Mouse (Mus musculus): ENCODE data around the gene Apc2.
"Not testable (repeated sequence)": the region's sequence is repeated elsewhere in the genome, so short reads cannot be mapped to it uniquely, and the experiment has no call there.

Apc2 gene

GRCm38 (mm10) chr10:80295618-80296425, at the start of gene Apc2:
Apc2 (plus strand) TSS chr10:80295977.
- peak; percentile 69 for DNase-seq (ENCODE audit: low spot score)

- no peak for DNase-seq (ENCODE audit: low spot score)
Measured at GRCm38 (mm10) chr10:80247849-80248248, 47.9 kb upstream of the Apc2 start.

GRCm38 (mm10) chr10:80248437-80248836, 47.3 kb upstream of the Apc2 start:
- not testable (repeated sequence) for DNase-seq (ENCODE audit: low spot score)

GRCm38 (mm10) chr10:80248971-80249640, 46.7 kb upstream of the Apc2 start, which contains the start of gene Ndufs7:
Ndufs7 (plus strand) TSS chr10:80249121.
- DNase-seq (ENCODE audit: low spot score) = peak; percentile 98

- no peak for DNase-seq (ENCODE audit: low spot score)
Measured at GRCm38 (mm10) chr10:80250059-80250458, 45.7 kb upstream of the Apc2 start.

GRCm38 (mm10) chr10:80250573-80250972, 45.2 kb upstream of the Apc2 start:
- no peak for DNase-seq (ENCODE audit: low spot score)

GRCm38 (mm10) chr10:80252011-80252410, 43.8 kb upstream of the Apc2 start:
- DNase-seq (ENCODE audit: low spot score) = no peak

- DNase-seq (ENCODE audit: low spot score) = no peak
Measured at GRCm38 (mm10) chr10:80252493-80253274, 43.1 kb upstream of the Apc2 start.

GRCm38 (mm10) chr10:80253551-80253950, 42.2 kb upstream of the Apc2 start:
- no peak for DNase-seq (ENCODE audit: low spot score)

GRCm38 (mm10) chr10:80254331-80255297, 41.2 kb upstream of the Apc2 start:
- no peak for DNase-seq (ENCODE audit: low spot score)

GRCm38 (mm10) chr10:80255881-80256535, 39.8 kb upstream of the Apc2 start:
- DNase-seq (ENCODE audit: low spot score) = no peak

- DNase-seq (ENCODE audit: low spot score) = no peak
Measured at GRCm38 (mm10) chr10:80257936-80258335, 37.8 kb upstream of the Apc2 start.

GRCm38 (mm10) chr10:80258752-80259462, 36.9 kb upstream of the Apc2 start:
- no peak for DNase-seq (ENCODE audit: low spot score)

- DNase-seq (ENCODE audit: low spot score) = no peak
Measured at GRCm38 (mm10) chr10:80259463-80259805, 36.3 kb upstream of the Apc2 start.

- DNase-seq (ENCODE audit: low spot score) = no peak
Measured at GRCm38 (mm10) chr10:80259861-80260641, 35.7 kb upstream of the Apc2 start.

- DNase-seq (ENCODE audit: low spot score) = peak; percentile 74
Measured at GRCm38 (mm10) chr10:80260642-80261584, 34.9 kb upstream of the Apc2 start, which contains the start of the genes Gamt and Dazap1. Gamt (minus strand) TSS chr10:80261012. Dazap1 (plus strand) TSS chr10:80261486.

- DNase-seq (ENCODE audit: low spot score) = peak; percentile 90
Measured at GRCm38 (mm10) chr10:80261585-80261968, 34.2 kb upstream of the Apc2 start.

GRCm38 (mm10) chr10:80262169-80262568, 33.6 kb upstream of the Apc2 start:
- no peak for DNase-seq (ENCODE audit: low spot score)

All from layer of hippocampus, adult 9-10 months (tissue).